Mouse (Mus musculus): ENCODE data around the gene Rad51ap2.

DNA sequence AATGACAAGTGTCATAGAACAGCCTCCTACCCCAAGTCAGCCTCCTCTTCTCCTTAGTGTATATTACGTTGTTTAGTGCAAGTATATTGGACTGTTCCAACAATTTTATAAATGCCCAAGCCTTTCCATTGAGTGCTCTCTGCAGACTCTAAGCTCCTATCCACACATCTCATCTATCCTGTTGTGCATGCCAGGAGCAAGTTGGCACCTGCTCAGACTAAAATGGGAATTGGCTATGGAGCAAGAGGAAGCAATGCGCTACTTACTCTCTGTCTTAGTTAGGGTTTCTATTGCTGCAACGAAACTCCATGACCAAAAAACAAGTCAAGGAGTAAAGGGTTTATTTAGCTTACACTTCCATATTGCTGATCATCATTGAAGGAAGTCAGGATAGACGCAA lies 48.2 kb upstream of the Rad51ap2 start:
- TF ChIP-seq POLR2A (IDR thresholded peaks at IDR 0.05; ENCODE audit: borderline replicate concordance, low read depth, low read length) (no peak), CTCF (IDR thresholded peaks at IDR 0.05; ENCODE audit: low read depth, low read length) (no peak)

Data from bone marrow macrophage, adult 2 months (primary cell).